Mouse (Mus musculus): ENCODE results near the gene Pde7b.

DNA sequence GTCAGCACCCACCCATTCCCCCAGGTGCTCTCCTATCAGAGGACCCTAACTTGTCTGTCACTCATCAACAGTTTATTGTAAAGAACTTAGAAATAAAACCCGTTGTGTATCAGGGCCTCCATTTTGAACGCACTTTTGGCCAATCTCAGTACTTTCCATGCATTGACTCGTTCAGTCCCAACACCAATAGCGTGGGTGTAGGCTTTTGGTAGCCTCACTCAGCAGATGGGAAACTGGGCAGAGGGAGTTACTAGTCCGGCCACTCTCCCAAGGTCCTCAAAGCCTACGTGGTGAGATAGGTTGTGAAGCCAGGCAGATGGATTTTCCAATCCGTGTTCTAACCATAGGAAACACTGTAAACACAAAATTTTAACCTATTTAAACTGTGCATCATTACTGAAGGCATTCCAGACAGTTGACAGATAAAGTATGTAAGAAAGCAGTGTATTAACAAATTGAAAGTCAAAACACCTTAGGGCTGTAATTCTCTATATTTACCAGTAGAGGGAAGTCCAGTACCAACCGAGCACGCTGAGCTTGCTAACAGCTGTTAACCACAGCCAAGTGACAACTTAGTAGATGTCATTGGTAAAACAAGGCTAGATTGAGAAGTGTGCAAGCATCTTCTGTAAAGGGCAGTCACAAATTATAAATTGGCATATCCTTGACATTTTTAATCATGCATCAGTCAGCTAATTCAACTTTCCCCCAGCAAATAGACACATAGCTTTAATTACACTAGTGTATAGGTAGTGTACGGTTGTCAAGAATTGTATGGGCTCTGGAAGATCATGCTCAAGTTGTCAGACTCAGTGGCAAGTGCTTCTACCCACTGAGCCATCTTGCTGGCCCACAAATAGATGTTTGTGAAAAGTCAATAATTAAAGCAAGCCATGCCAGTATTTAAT, 363.1 kb downstream of the Pde7b start:
- TF ChIP-seq CTCF (IDR thresholded peaks at IDR 0.05; ENCODE audit: low read depth, low read length) = no peak
- TF ChIP-seq POLR2A (IDR thresholded peaks at IDR 0.05; ENCODE audit: borderline replicate concordance, low read depth, low read length) = no peak
